ENCODE assay signal across 16 mouse cellular contexts in the genomic region with DNA sequence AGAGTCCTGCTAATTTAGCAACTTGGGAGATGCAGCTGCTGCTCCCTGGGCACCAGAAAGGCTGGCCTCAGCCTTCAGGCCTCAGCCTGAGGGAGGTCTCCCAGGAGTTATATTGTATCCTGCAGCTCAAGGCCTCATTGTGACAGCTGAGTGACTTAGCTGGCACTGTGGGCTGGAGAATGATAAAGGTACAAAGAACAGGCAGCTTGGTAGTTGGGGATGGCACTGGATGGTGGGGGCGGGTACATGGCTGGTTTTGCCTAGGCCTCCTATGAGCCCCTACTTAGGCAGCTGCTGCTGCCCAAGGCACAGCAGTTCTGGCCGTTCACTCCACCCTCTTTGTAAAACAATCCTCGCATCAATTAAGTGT. TPM values are rescaled to one million over a fixed set of nuclear protein-coding genes. Genes with fewer than 3 reads are reported as not detected.
A peak's percentile ranks its signal among the peaks of the same experiment; 100 is the strongest.
DNase-seq lines count a peak whose midpoint lies in the region; ATAC-seq and TF ChIP-seq lines count a peak whose summit lies in the region.
"Had no signal": no experiment of that assay in that cellular context is flagged by ENCODE, and none has a peak within 500 bp of the region (broad histone marks: within the 10 kb centered on the region; RNA-seq: fewer than 3 reads in every experiment).

No protein-coding gene starts in this region.

- peaks cover 7% of the 10 kb centered on the region for H3K4me1 ChIP-seq in midbrain, embryonic 10.5 days
- H3K4me1 ChIP-seq in midbrain, postnatal 0 days (ENCODE audit: insufficient read depth, low read length), result no peaks in the 10 kb centered on the region
- peaks cover 27% of the 10 kb centered on the region for H3K4me1 ChIP-seq in forebrain, embryonic 13.5 days
- peaks cover 6% of the 10 kb centered on the region for H3K4me1 ChIP-seq in limb, embryonic 10.5 days
- H3K4me1 ChIP-seq in liver, postnatal 0 days (ENCODE audit: insufficient read depth), result 0 out of 2 replicates have a peak, but pooled peaks cover 2% of the 10 kb centered on the region
- H3K4me1 ChIP-seq: liver, embryonic 12.5 days had no signal

- no peak for ATAC-seq in midbrain, postnatal 0 days (ENCODE audit: low FRiP score)
- peak; percentile 92 for ATAC-seq in forebrain, embryonic 13.5 days
- ATAC-seq in liver, postnatal 0 days, result no peak
- ATAC-seq: liver, embryonic 12.5 days had no signal

- DNase-seq in midbrain, embryonic 10.5 days (ENCODE audit: low spot score), result no peak
- no peak for DNase-seq in midbrain, postnatal 0 days (ENCODE audit: low spot score)
- no peak for DNase-seq in limb, embryonic 10.5 days (ENCODE audit: low spot score)
- DNase-seq in liver, postnatal 0 days, result no peak
- no peak for DNase-seq in right cerebral cortex, postnatal 14 days
- no peak for DNase-seq in left cerebral cortex, adult 18-20 months (ENCODE audit: low spot score in 2 of 2)
- DNase-seq in heart, postnatal 10 days, result no peak
- DNase-seq: B cell, adult 2 months; gastrocnemius, adult 2 months; heart, postnatal 4 days; kidney, adult 9 months; lung, postnatal 36 days had no signal

- peak overlapping the region; percentile 68; the same call in 1 of the 2 replicates for H3K27ac ChIP-seq in midbrain, embryonic 10.5 days (replicated peaks)
- H3K27ac ChIP-seq in midbrain, postnatal 0 days (ENCODE audit: low read depth, low read length), result no peak overlapping the region
- H3K27ac ChIP-seq in forebrain, embryonic 13.5 days, result peak overlapping the region; percentile 70
- 0 out of 2 replicates have a peak overlapping the region, but pooled peaks have one; percentile 36 for H3K27ac ChIP-seq in limb, embryonic 10.5 days
- H3K27ac ChIP-seq in liver, postnatal 0 days (ENCODE audit: low read depth), result no peak overlapping the region
- H3K27ac ChIP-seq: gastrocnemius, adult 2 months; layer of hippocampus, adult 2 months; liver, embryonic 12.5 days had no signal

- no peak overlapping the region for H3K9ac ChIP-seq in midbrain, postnatal 0 days (replicated peaks; ENCODE audit: low read length, poor library complexity, severe bottlenecking)
- H3K9ac ChIP-seq in forebrain, embryonic 13.5 days, result no peak overlapping the region
- no peak overlapping the region for H3K9ac ChIP-seq in liver, postnatal 0 days (replicated peaks)
- H3K9ac ChIP-seq: liver, embryonic 12.5 days had no signal

- H3K4me3 ChIP-seq in midbrain, embryonic 10.5 days, result no peak overlapping the region
- H3K4me3 ChIP-seq in midbrain, postnatal 0 days (ENCODE audit: low read depth, low read length), result no peak overlapping the region
- no peak overlapping the region for H3K4me3 ChIP-seq in forebrain, embryonic 13.5 days
- H3K4me3 ChIP-seq in limb, embryonic 10.5 days, result no peak overlapping the region
- H3K4me3 ChIP-seq in liver, postnatal 0 days (ENCODE audit: low read depth, low read length), result no peak overlapping the region
- H3K4me3 ChIP-seq: gastrocnemius, adult 2 months; layer of hippocampus, adult 2 months; liver, embryonic 12.5 days; myocyte had no signal

- H3K36me3 ChIP-seq in midbrain, embryonic 10.5 days, result no peaks in the 10 kb centered on the region
- H3K36me3 ChIP-seq in midbrain, postnatal 0 days (ENCODE audit: insufficient read depth, low read length), result no peaks in the 10 kb centered on the region
- H3K36me3 ChIP-seq in forebrain, embryonic 13.5 days (ENCODE audit: poor library complexity, severe bottlenecking), result no peaks in the 10 kb centered on the region
- H3K36me3 ChIP-seq in limb, embryonic 10.5 days, result no peaks in the 10 kb centered on the region
- H3K36me3 ChIP-seq in liver, postnatal 0 days (replicated peaks; ENCODE audit: insufficient read depth, low read length), result no peaks in the 10 kb centered on the region
- H3K36me3 ChIP-seq: liver, embryonic 12.5 days had no signal

- H3K4me2 ChIP-seq in midbrain, postnatal 0 days (ENCODE audit: low read depth, low read length, poor library complexity, severe bottlenecking), result no peak overlapping the region
- H3K4me2 ChIP-seq in forebrain, embryonic 13.5 days, result no peak overlapping the region
- H3K4me2 ChIP-seq in liver, postnatal 0 days (ENCODE audit: low read depth, low read length), result no peak overlapping the region
- H3K4me2 ChIP-seq: liver, embryonic 12.5 days had no signal

- H3K9me3 ChIP-seq in midbrain, embryonic 10.5 days (replicated peaks), result no peaks in the 10 kb centered on the region
- H3K9me3 ChIP-seq in midbrain, postnatal 0 days (ENCODE audit: low read length), result no peaks in the 10 kb centered on the region
- H3K9me3 ChIP-seq in forebrain, embryonic 13.5 days (replicated peaks), result no peaks in the 10 kb centered on the region
- no peaks in the 10 kb centered on the region for H3K9me3 ChIP-seq in limb, embryonic 10.5 days (replicated peaks)
- no peaks in the 10 kb centered on the region for H3K9me3 ChIP-seq in liver, postnatal 0 days (ENCODE audit: low read length)
- H3K9me3 ChIP-seq: liver, embryonic 12.5 days had no signal

- WGBS in midbrain, embryonic 10.5 days, result 69% methylated on average over 3 of the region's 3 CpGs
- 37% methylated on average over 3 of the region's 3 CpGs for WGBS in midbrain, postnatal 0 days
- 22% methylated on average over 3 of the region's 3 CpGs for WGBS in forebrain, embryonic 13.5 days
- WGBS in limb, embryonic 10.5 days, result 77% methylated on average over 3 of the region's 3 CpGs
- WGBS in liver, postnatal 0 days (ENCODE audit: insufficient replicate concordance), result 79% methylated on average over 3 of the region's 3 CpGs

- intact Hi-C loops in heart, postnatal 10 days (cut with DNase I), result no loop called here

- H3K27me3 ChIP-seq in midbrain, embryonic 10.5 days (ENCODE audit: low read depth, poor library complexity, severe bottlenecking), result no peaks in the 10 kb centered on the region
- H3K27me3 ChIP-seq in midbrain, postnatal 0 days (ENCODE audit: insufficient read depth, low read length), result no peaks in the 10 kb centered on the region
- 0 out of 2 replicates have a peak, but pooled peaks cover 5% of the 10 kb centered on the region for H3K27me3 ChIP-seq in forebrain, embryonic 13.5 days
- H3K27me3 ChIP-seq in limb, embryonic 10.5 days (ENCODE audit: low read depth, poor library complexity, severe bottlenecking), result no peaks in the 10 kb centered on the region
- no peaks in the 10 kb centered on the region for H3K27me3 ChIP-seq in liver, postnatal 0 days (ENCODE audit: insufficient read depth, low read length)
- H3K27me3 ChIP-seq: liver, embryonic 12.5 days had no signal

- no peak for TF ChIP-seq EP300 in liver, postnatal 0 days (IDR thresholded peaks at IDR 0.05; ENCODE audit: low read depth)

- TF ChIP-seq CTCF in midbrain, postnatal 0 days (IDR thresholded peaks at IDR 0.05), result no peak
- no peak for TF ChIP-seq CTCF in liver, postnatal 0 days (IDR thresholded peaks at IDR 0.05; ENCODE audit: low read depth)

RNA-seq across cellular contexts. Expression of gene Kat6b, which starts 7.9 kb away (rescaled TPM):
- 10.4 and 15.8 TPM in 2 replicates for polyA plus RNA-seq in midbrain, embryonic 10.5 days (2016; fragmentation: Nextera tagmentation; extraction: Ambion mirVana)
- total RNA-seq in midbrain, postnatal 0 days (2014; rRNA removed), result 23.1 and 34.0 TPM in 2 replicates
- 13.9 and 15.2 TPM in 2 replicates for polyA plus RNA-seq in midbrain, postnatal 0 days (2015; fragmentation: Nextera tagmentation; extraction: Ambion mirVana)
- polyA plus RNA-seq in forebrain, embryonic 13.5 days (2015; fragmentation: Nextera tagmentation; extraction: Ambion mirVana), result 33.0 and 34.1 TPM in 2 replicates
- polyA plus RNA-seq in limb, embryonic 10.5 days (2016; fragmentation: Nextera tagmentation; extraction: Ambion mirVana), result 14.5 and 19.6 TPM in 2 replicates
- polyA plus RNA-seq in liver, postnatal 0 days (2015; fragmentation: Nextera tagmentation; extraction: Ambion mirVana), result 1.1 and 1.5 TPM in 2 replicates
- total RNA-seq in left cerebral cortex, adult 18-20 months (2021), result 100 to 1,000 TPM; 126 to 132 TPM
- 10 to 100 TPM; 39.2 to 39.3 TPM for total RNA-seq in heart, postnatal 10 days (2021)

Comparison
In these comparisons a context has a peak if more than half of its experiments do, and no peak if none do; other contexts are left out.
1. H3K27ac ChIP-seq: peak in midbrain, embryonic 10.5 days (single experiment), forebrain, embryonic 13.5 days (single experiment) and limb, embryonic 10.5 days (single experiment); none in midbrain, postnatal 0 days (single experiment) and liver, postnatal 0 days (single experiment).